Mouse (Mus musculus): ENCODE measurements at regions not wholly inside any gene's neighbourhood (a gene's known extent, or its start where the extent isn't known, plus 50 kb on each side); places are given as distances from the start of the nearest gene placed in this dataset.

- Histone ChIP-seq H3K4me3 (ENCODE audit: insufficient read depth in 1 of 2, low read depth in 2 of 2, low read length in 2 of 2) (no peak overlapping the region), H3K27ac (no peak overlapping the region), H3K9me3 (ENCODE audit: control insufficient read depth, low read length) (no peaks in the 10 kb centered on the region), H3K4me2 (ENCODE audit: low read depth) (no peak overlapping the region), H3K36me3 (replicated peaks; ENCODE audit: control insufficient read depth, insufficient read depth, low read depth) (no peaks in the 10 kb centered on the region), H3K27me3 (ENCODE audit: control insufficient read depth, insufficient read depth, low read length) (no peaks in the 10 kb centered on the region), H3K4me1 (replicated peaks; ENCODE audit: control insufficient read depth in 2 of 2, insufficient read depth in 2 of 2, low read length in 1 of 2) (no peaks in the 10 kb centered on the region), H3K9ac (replicated peaks) (no peak overlapping the region)
- TF ChIP-seq CTCF (IDR thresholded peaks at IDR 0.05; ENCODE audit: low read depth) (no peak), EP300 (IDR thresholded peaks at IDR 0.05; ENCODE audit: low read depth) (no peak)
- DNase-seq (ENCODE audit: low read depth in 3 of 3, low spot score in 3 of 3), result no peak
- ATAC-seq (ENCODE audit: insufficient read depth), result no peak
- WGBS (ENCODE audit: insufficient replicate concordance), result 43% methylated on average over 8 of the region's 8 CpGs
These were observed 220.1 kb downstream of the Elavl2 start for GRCm38 (mm10) chr4:91180241-91181096.

DNA sequence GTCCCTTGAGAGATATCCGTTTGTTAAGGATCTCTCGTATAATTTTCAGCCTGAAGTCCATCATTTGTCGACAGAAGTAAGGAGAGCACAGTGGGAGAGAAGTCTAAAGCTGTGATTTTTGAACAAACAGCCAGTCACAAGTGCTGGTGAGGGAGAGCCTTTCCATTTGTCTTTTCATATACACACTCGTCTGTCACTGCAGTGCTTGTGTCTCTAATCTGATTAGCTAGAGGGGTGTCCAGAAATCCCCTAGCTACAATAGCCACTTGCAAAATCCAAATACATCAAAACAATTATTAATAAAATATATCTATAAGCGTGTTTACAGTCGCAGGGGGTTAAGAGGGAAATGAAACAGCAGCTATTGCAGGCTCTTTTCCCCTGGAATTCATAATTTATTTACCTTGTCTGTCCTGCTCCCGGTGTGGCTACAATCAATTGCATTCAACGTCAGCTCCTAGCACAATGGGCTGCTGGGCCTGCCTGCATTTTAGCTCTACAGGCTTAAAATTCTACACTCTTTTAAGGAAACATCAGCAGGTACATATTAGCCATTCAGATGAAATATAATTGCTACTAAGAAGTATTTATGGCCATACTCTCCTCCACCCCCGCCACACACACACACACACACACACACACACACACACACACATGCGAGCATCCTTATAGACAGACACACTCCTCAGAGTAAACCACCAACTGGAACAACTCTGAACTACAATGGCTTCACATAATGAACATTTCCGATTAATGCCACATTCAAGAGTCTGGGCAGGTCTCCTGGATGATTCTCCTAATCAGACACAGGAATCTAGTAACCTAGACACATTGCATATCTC lies 236.1 kb downstream of the Elavl2 start:
- H3K27ac ChIP-seq, result no peak overlapping the region
- WGBS (ENCODE audit: insufficient replicate concordance), result 68% methylated on average over 11 of the region's 11 CpGs
- no peaks in the 10 kb centered on the region for H3K4me1 ChIP-seq (replicated peaks; ENCODE audit: control insufficient read depth in 2 of 2, insufficient read depth in 2 of 2, low read length in 1 of 2)
- no peak for TF ChIP-seq EP300 (IDR thresholded peaks at IDR 0.05; ENCODE audit: low read depth)
- no peak for TF ChIP-seq CTCF (IDR thresholded peaks at IDR 0.05; ENCODE audit: low read depth)
- no peak overlapping the region for H3K4me3 ChIP-seq (ENCODE audit: insufficient read depth in 1 of 2, low read depth in 2 of 2, low read length in 2 of 2)
- ATAC-seq (ENCODE audit: insufficient read depth), result no peak
- H3K4me2 ChIP-seq (ENCODE audit: low read depth), result no peak overlapping the region
- H3K27me3 ChIP-seq (ENCODE audit: control insufficient read depth, insufficient read depth, low read length), result no peaks in the 10 kb centered on the region
- no peak overlapping the region for H3K9ac ChIP-seq (replicated peaks)
- no peaks in the 10 kb centered on the region for H3K36me3 ChIP-seq (replicated peaks; ENCODE audit: control insufficient read depth, insufficient read depth, low read depth)
- H3K9me3 ChIP-seq (ENCODE audit: control insufficient read depth, low read length), result no peaks in the 10 kb centered on the region
- no peak for DNase-seq (ENCODE audit: low read depth in 3 of 3, low spot score in 3 of 3)

DNA sequence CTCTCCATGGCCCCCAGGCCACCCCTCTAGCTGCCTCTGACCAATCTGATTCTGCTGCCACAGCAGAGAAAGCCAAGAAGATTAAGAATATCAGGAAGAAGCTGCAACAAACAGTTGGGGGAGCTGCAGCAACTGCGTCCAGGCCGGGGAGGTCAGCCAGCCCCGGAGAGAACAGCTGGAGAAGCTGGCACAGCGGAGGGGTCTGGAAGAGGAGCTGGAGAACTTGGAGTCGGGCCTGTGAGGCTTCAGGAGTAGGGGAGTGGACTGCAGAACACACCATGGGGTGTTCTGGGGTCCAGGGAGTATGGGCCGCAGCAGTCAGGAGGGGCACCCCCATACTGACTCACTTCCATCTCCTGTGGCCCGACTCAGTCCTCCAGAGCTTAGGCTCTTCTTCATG lies 243.5 kb downstream of the Elavl2 start:
- WGBS (ENCODE audit: insufficient replicate concordance), result 57% methylated on average over 7 of the region's 7 CpGs
- H3K36me3 ChIP-seq (replicated peaks; ENCODE audit: control insufficient read depth, insufficient read depth, low read depth), result no peaks in the 10 kb centered on the region
- H3K4me3 ChIP-seq (ENCODE audit: insufficient read depth in 1 of 2, low read depth in 2 of 2, low read length in 2 of 2), result no peak overlapping the region
- ATAC-seq (ENCODE audit: insufficient read depth), result no peak
- H3K27ac ChIP-seq, result no peak overlapping the region
- DNase-seq (ENCODE audit: low read depth in 3 of 3, low spot score in 3 of 3), result no peak
- H3K4me1 ChIP-seq (replicated peaks; ENCODE audit: control insufficient read depth in 2 of 2, insufficient read depth in 2 of 2, low read length in 1 of 2), result no peaks in the 10 kb centered on the region
- H3K27me3 ChIP-seq (ENCODE audit: control insufficient read depth, insufficient read depth, low read length), result no peaks in the 10 kb centered on the region
- H3K4me2 ChIP-seq (ENCODE audit: low read depth), result no peak overlapping the region
- TF ChIP-seq CTCF (IDR thresholded peaks at IDR 0.05; ENCODE audit: low read depth), result no peak
- no peaks in the 10 kb centered on the region for H3K9me3 ChIP-seq (ENCODE audit: control insufficient read depth, low read length)
- no peak overlapping the region for H3K9ac ChIP-seq (replicated peaks)

- no peak for ATAC-seq (ENCODE audit: insufficient read depth)
- no peak for TF ChIP-seq EP300 (IDR thresholded peaks at IDR 0.05; ENCODE audit: low read depth)
- no peak for TF ChIP-seq CTCF (IDR thresholded peaks at IDR 0.05; ENCODE audit: low read depth)
- 46% methylated on average over 7 of the region's 7 CpGs for WGBS (ENCODE audit: insufficient replicate concordance)
- Histone ChIP-seq H3K4me3 (ENCODE audit: insufficient read depth in 1 of 2, low read depth in 2 of 2, low read length in 2 of 2) (no peak overlapping the region), H3K36me3 (replicated peaks; ENCODE audit: control insufficient read depth, insufficient read depth, low read depth) (no peaks in the 10 kb centered on the region), H3K9me3 (ENCODE audit: control insufficient read depth, low read length) (no peaks in the 10 kb centered on the region), H3K9ac (replicated peaks) (no peak overlapping the region), H3K27me3 (ENCODE audit: control insufficient read depth, insufficient read depth, low read length) (no peaks in the 10 kb centered on the region), H3K4me2 (ENCODE audit: low read depth) (no peak overlapping the region), H3K4me1 (replicated peaks; ENCODE audit: control insufficient read depth in 2 of 2, insufficient read depth in 2 of 2, low read length in 1 of 2) (no peaks in the 10 kb centered on the region), H3K27ac (no peak overlapping the region)
- no peak for DNase-seq (ENCODE audit: low read depth in 3 of 3, low spot score in 3 of 3)
These were observed 255.9 kb downstream of the Elavl2 start for GRCm38 (mm10) chr4:91144666-91145065.

- H3K27ac ChIP-seq, result no peak overlapping the region
- 68% methylated on average over 5 of the region's 5 CpGs for WGBS (ENCODE audit: insufficient replicate concordance)
- H3K4me3 ChIP-seq (ENCODE audit: insufficient read depth in 1 of 2, low read depth in 2 of 2, low read length in 2 of 2), result no peak overlapping the region
- DNase-seq (ENCODE audit: low read depth in 3 of 3, low spot score in 3 of 3), result no peak
- H3K4me2 ChIP-seq (ENCODE audit: low read depth), result no peak overlapping the region
- no peaks in the 10 kb centered on the region for H3K9me3 ChIP-seq (ENCODE audit: control insufficient read depth, low read length)
- H3K4me1 ChIP-seq (replicated peaks; ENCODE audit: control insufficient read depth in 2 of 2, insufficient read depth in 2 of 2, low read length in 1 of 2), result no peaks in the 10 kb centered on the region
- H3K36me3 ChIP-seq (replicated peaks; ENCODE audit: control insufficient read depth, insufficient read depth, low read depth), result no peaks in the 10 kb centered on the region
- no peak overlapping the region for H3K9ac ChIP-seq (replicated peaks)
- no peaks in the 10 kb centered on the region for H3K27me3 ChIP-seq (ENCODE audit: control insufficient read depth, insufficient read depth, low read length)
- no peak for TF ChIP-seq EP300 (IDR thresholded peaks at IDR 0.05; ENCODE audit: low read depth)
- no peak for TF ChIP-seq CTCF (IDR thresholded peaks at IDR 0.05; ENCODE audit: low read depth)
- no peak for ATAC-seq (ENCODE audit: insufficient read depth)
These were observed 256.7 kb downstream of the Elavl2 start for GRCm38 (mm10) chr4:91143906-91144305.

All from liver, embryonic 14.5 days (tissue).